Mouse (Mus musculus) T-cell, adult 2 months (primary cell): Measurements from ENCODE around the gene Spon1.
A peak's percentile ranks its signal among the peaks of the same experiment; 100 is the strongest.

Experiments
- DNase-seq: peaks from one replicate; pipeline ENCODE4 v3.0.0; 2022; ENCODE audit warnings: low spot score

Gene Spon1

GRCm38 (mm10) chr7:113765667-113766497 lies at the start of gene Spon1:
TSS of gene Spon1 (plus strand) at chr7:113765998.
- peak; percentile 16 for DNase-seq

DNA sequence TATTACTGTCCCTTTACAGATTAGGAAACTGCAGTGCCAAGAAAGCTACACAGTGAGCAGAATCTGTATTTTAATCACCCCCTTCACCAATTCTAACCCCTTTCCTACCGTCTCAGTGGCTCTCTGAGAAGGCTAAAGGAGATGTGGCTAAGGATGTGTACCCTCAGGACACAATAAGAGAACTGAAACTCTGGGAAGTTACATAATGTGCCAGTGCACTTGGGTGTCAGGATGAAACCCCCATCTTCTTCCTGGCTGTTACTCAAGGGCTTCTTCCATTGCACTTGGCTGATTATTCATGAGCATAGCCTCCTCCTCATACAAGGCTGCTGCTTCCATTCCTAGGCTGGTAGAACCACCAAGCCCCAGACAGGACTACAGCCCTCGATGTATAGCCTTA lies 43.8 kb upstream of the Spon1 start:
- no peak for DNase-seq

DNA sequence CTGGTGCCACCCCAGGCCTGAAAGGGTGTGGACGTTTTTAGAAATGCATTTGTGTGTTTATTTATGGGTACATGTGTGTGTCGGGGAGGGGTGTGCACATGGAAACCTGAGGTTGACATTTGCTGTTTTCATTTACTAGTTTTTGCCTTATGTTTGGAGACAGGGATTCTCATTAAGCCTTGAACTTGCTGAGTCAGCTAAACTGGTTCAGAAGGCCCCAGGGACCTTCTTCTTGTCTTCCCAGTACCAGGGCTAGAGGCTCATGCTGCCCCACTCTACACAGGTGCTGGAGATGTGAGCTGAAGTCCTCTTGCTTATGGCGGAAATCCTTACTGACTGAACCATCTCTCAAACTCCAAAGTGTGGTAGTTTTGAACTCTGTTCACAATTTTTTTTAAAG lies 41.9 kb upstream of the Spon1 start:
- no peak for DNase-seq

- DNase-seq: no peak
Observed at GRCm38 (mm10) chr7:113727999-113728713, 37.6 kb upstream of the Spon1 start.

DNA sequence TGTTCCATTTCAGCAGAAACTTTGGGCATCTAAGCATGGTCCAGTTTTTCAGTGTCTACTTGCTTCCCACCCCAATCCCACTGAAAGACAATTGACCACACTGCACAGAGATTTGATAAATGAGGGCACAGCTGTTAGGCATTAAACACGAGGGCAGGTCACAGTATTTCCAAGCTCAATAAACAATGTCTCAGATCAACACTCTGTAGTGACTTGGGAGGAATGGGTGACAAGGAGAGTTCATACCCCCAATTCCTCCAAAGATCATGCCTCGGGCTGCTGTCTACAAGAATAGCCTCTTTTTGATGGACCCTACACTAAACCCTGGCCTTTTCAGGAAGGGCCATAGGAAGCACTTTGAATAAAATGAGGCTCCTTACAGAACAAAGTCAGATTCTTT lies 36.9 kb upstream of the Spon1 start:
- no peak for DNase-seq

- DNase-seq: no peak
Observed at GRCm38 (mm10) chr7:113730406-113731247, 35.2 kb upstream of the Spon1 start.

- no peak for DNase-seq
Observed at GRCm38 (mm10) chr7:113737790-113738362, 27.9 kb upstream of the Spon1 start.

GRCm38 (mm10) chr7:113739181-113739580 lies 26.6 kb upstream of the Spon1 start:
- no peak for DNase-seq

DNA sequence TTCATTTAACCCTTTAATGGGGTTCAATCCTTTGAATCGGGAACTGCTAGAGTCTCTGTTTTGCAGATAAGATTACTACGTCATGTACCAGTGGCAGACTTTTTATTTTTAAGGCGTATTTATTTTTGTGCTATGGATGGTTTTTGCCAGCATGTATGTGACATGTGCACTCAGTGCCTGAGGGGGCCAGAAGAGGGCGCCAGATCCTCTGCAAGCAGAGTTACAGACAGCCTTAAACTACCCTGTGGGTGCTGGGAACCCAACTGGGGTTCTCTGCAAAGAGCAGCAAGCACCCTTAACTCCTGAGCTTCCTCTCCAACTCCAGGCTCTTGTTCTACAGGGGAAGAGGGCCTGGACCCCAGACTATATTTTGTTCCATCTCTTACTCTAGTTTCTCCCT lies 23.2 kb upstream of the Spon1 start:
- DNase-seq: no peak

GRCm38 (mm10) chr7:113743982-113744381 lies 21.8 kb upstream of the Spon1 start:
- no peak for DNase-seq

DNA sequence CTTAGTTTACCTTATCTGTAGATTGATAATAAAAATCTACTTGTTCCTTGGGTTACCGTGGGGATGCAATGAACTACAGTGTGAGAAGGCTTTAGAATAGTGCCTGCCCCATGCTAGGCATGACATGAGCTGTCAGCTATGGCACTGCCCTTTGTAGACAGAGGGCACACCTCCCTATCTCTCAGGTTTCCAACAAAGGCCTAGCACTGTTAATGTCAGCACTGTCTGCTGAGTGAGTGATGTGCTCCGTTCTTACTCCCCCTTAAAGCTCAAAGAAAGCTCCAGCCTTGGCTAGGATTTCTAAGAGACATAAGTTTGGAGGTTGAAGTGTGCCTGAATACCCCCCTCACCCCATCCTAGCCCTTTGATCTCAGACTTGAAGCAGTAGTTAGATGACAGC lies 9.2 kb upstream of the Spon1 start:
- DNase-seq: no peak

- peak; percentile 34 for DNase-seq
Observed at GRCm38 (mm10) chr7:113759212-113759611, 6.6 kb upstream of the Spon1 start.

DNA sequence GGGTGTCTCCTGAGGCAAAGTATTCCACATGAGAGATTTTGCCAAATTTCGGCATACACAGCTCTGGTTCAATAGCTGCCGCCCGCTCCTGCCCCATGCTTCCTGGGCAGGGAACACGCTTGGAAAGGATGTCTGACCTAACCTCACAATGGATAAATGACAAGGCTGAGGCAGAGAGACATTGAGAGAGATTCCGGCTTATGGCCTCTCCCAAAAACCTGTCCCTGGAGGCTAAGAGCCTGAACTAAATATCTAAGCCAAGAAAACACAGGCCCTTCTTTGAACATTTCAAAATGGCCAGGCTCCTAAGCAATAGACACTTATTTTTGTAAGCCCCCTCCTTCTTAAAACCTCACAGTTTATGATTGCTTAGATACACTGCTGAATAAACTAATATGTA lies 665 bp upstream of the Spon1 start:
- DNase-seq: no peak

GRCm38 (mm10) chr7:113766498-113766941 lies 722 bp downstream of the Spon1 start:
- no peak for DNase-seq

DNA sequence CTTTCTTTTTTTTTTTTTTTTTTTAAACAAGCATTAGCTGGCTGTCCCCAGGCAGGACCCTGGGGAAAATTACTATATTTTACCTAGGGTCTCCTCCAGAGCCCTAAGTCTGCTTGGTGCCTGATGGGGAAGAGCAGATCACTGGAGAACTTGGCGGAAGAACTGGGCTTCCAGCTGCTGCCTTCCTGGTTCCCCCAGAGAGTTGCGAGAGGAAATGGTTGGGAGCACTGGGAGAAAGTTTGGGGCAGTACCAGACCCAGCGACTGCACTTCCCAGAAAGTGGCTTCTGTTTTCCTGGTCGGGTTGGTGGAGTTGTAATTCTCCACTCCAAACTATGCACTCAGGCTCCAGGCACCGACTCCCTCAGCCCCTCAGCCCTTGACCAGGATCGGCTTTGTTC lies 1.7 kb downstream of the Spon1 start:
- DNase-seq: no peak

GRCm38 (mm10) chr7:113768174-113768935 lies 2.6 kb downstream of the Spon1 start:
- no peak for DNase-seq

- no peak for DNase-seq
Observed at GRCm38 (mm10) chr7:113769281-113769680, 3.5 kb downstream of the Spon1 start.

- DNase-seq: no peak
Observed at GRCm38 (mm10) chr7:113772135-113772534, 6.3 kb downstream of the Spon1 start.

GRCm38 (mm10) chr7:113773436-113773835 lies 7.6 kb downstream of the Spon1 start:
- DNase-seq: peak; percentile 55

DNA sequence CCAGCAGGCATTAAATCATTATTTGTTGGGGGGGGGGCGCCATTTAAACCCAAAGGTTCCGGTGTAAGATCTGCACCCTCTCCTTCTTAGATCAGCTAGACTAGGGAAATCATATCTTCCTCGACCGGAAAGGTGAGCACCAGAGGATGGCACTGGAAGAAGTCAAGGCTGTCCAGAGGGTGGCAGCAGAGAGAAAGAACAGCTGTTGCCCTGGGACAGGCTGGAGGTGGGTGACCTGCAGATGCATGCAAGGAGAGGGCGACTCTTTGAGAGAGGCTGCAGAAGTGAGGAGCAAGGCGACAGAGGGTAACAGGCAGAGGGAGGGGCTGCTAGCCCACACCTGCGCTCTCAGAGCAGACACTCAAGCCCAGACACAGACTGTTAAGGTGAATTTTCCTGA lies 8.2 kb downstream of the Spon1 start:
- DNase-seq: peak; percentile 46

- DNase-seq: no peak
Observed at GRCm38 (mm10) chr7:113774906-113775305, 9.1 kb downstream of the Spon1 start.
